Mouse (Mus musculus): ENCODE results near the gene R3hcc1l.

GRCm38 (mm10) chr19:42509625-42510024 is 8.9 kb upstream of the R3hcc1l start:
- TF ChIP-seq CTCF (IDR thresholded peaks at IDR 0.05) (no peak), POLR2A (IDR thresholded peaks at IDR 0.05; ENCODE audit: insufficient read depth, low read depth, low read length) (no peak)

Data from heart, adult 2 months (tissue).